Mouse (Mus musculus) R1 (cell line): ENCODE results near the gene Vti1a.

Source experiments
- DNase-seq: peaks from one replicate; pipeline ENCODE4 v3.0.0-alpha.2; 2018; ENCODE audit warnings: low read depth, low spot score

Vti1a gene

GRCm38 (mm10) chr19:55316109-55316714, at the start of gene Vti1a:
Gene Vti1a (plus strand): TSS chr19:55316295.
- DNase-seq = peak; percentile 95

GRCm38 (mm10) chr19:55266786-55267185, 49.3 kb upstream of the Vti1a start:
- no peak for DNase-seq

DNA sequence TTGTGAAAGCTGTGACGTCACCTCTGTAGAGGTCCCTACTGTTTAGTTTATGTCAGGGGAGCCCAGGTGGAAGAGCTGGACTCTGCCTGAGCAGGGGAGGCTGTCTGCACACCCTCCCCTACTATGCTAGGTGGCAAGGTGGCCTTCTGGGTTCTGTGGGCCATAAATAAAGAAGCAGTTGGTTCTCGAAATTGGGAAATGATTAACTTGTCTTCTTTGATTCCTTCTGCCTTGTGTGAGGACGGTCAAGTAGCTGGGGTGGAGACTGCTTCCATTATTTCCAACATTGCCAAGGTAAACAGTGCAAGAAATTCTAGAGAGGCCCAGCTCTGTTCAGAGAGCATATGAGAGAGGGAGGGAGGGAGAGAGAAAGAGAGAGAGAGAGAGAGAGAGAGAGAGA, 47.9 kb upstream of the Vti1a start:
- DNase-seq = no peak

DNA sequence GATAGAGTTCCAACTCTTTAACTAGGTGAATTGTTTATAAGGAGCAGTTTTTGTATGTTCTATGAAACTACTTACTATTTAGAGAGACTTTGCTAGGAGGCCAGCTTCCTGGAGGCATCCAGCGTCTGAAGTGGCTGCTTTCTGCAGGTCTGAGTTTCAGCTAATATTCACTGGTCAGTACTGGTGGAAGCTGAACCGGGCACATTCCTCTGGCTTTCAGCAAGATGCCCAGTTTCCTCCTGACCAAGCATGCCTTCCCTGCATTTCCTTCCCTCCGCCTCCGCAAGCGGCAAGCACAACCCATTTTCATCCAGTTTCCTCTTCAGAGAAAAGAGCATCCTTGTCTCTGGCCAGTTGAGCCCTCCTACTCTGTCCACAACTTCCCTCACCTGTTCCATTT, 47.0 kb upstream of the Vti1a start:
- DNase-seq = no peak

DNA sequence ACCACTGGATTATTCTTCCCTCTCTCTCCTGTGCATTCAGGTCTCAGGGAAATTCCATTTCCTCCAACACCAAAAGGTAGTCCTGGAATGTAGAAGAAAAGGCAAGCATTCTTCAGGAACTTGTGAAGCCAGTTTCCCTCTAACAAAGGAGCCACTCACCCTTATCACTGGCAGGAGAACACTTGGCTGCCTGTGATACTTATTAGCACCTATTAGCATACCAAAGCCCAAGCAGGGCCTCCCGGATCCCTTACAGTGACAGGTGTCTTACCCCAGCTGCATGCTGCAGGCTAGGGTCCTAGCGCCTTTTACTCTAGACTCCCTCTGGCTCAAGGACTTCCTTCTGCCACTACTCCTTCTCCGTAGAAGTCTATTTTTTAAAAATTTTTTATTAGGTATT, 44.6 kb upstream of the Vti1a start:
- peak; percentile 96 for DNase-seq

GRCm38 (mm10) chr19:55273340-55273739, 42.8 kb upstream of the Vti1a start:
- no peak for DNase-seq

DNA sequence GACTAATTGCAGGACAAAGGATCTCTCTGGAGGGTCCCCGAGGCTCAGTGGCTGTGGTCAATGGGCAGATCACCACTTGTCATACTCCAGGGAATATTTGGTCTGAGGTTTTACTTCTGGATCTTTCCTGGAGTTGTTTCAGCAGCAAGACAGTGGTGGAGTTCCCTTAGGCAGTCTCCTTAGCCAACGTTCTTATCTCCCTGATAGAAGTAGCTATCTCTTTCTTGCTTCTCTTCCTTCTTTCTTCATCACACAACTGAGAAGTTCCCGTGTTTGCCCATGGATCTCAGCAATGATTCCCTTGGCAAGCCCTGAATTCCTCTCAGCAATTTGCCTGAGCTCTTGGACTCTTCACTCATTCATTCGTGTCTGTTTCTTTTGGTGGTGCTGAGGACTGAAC, 40.0 kb upstream of the Vti1a start:
- DNase-seq = no peak

DNA sequence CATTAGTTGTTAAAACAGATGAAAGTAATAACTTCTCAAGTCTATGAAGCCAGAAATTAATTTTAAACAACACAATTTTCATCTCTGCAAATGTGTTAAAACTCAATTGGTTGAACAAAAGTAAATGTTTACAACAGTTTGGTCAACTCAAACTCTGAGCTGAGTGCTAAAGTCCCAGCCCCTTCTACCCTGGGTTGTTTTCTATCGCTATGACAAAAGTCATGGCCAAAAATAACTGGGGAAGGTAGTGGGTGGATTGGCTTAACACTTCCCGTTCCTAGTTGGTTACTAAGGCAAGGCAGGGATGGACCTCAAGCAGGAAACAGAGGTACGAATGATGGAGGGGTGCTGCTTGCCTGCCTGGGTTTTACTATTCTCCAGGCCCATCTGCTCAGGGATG, 39.3 kb upstream of the Vti1a start:
- DNase-seq = no peak

GRCm38 (mm10) chr19:55284093-55284492, 32.0 kb upstream of the Vti1a start:
- DNase-seq = no peak

- DNase-seq = no peak
These were observed 30.1 kb upstream of the Vti1a start for GRCm38 (mm10) chr19:55286034-55286433.

- no peak for DNase-seq
These were observed 27.1 kb upstream of the Vti1a start for GRCm38 (mm10) chr19:55288974-55289373.

- DNase-seq = no peak
These were observed 25.3 kb upstream of the Vti1a start for GRCm38 (mm10) chr19:55290621-55291270.

DNA sequence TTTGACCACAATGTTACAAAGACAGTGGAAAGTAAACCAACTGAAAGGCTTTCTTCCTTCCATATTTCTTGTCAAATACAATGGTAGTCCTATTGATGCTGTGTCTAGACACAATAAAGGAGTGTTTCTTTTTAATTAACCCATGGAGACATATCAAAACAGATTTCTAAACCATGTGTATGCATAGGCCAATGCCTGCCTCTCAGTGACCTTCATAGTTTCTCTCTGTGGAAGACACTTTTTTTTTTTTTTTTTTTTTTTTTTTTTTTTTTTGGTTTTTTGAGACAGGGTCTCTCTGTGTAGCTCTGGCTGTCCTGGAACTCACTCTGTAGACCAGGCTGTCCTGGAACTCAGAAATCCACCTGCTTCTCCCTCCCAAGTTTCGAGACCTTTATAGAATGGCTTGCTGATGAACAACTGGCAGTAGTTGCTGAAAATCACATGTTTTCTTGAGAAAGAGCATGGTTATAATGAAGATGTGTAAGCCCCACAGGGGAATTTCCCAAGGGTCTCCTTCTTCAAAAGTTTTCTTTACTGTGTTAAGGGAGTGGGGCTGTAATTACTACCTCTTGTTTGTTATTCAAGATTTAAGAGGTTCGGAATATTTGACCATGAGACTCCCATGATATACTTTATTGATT, 23.8 kb upstream of the Vti1a start:
- no peak for DNase-seq

DNA sequence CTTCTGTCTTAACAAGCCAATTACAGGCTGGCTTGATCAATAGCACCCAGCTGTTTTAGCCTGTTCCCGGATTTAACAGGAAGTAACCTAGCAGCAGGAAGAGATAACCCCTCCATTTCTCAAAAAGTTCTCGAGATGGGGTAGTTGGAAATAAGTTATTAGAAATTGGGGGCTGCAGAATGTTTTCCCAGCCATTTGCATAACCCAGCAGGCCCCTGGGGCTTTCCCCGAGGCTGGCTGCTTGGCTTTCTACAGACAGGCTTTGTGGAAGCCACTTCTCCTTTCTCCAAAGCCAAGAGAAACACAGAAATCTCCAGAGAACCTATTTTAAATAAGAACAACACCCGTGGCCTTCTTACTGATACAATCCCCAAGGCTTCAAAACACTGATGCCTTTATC, 22.9 kb upstream of the Vti1a start:
- DNase-seq = no peak

- DNase-seq = no peak
These were observed 21.0 kb upstream of the Vti1a start for GRCm38 (mm10) chr19:55295075-55295474.

DNA sequence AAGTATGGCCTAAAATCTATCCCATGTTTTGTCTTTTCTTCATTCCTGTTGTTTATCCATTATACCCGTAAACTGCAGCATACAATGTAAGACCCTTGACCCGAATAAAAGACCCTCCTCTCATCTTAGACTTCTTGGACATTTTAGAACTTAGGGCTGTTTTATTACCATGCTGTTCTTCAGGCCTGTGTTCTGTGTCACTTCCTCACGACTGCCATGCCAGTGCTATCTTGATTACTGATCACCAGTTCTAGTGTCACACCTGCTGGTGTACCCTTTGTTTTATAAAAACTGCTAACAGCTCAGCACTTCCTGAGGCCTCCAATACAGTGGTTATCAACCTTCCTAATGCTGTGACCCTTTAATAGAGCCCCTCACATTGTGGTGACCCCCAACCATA, 20.5 kb upstream of the Vti1a start:
- no peak for DNase-seq

- no peak for DNase-seq
These were observed 19.8 kb upstream of the Vti1a start for GRCm38 (mm10) chr19:55296301-55296700.

- no peak for DNase-seq
These were observed 18.6 kb upstream of the Vti1a start for GRCm38 (mm10) chr19:55297489-55297888.

DNA sequence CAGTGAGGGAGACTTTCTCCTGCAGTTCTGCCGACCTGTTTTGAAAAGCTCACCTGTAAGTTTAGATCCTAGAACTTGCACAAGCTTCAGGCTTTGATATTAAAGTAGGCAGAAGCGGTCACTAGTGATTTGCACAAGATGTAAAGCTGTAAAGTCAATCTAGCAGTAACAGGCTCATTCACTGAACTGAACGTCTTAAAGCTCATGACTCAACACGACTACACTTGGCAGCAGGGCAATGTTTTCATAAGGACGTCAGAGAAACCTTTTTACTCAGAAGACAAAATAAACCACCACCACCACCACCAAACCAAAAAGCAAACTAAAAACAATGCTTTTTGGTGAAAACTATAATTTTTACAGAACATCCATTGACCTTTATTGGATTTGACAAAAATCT, 18.1 kb upstream of the Vti1a start:
- DNase-seq = no peak

DNA sequence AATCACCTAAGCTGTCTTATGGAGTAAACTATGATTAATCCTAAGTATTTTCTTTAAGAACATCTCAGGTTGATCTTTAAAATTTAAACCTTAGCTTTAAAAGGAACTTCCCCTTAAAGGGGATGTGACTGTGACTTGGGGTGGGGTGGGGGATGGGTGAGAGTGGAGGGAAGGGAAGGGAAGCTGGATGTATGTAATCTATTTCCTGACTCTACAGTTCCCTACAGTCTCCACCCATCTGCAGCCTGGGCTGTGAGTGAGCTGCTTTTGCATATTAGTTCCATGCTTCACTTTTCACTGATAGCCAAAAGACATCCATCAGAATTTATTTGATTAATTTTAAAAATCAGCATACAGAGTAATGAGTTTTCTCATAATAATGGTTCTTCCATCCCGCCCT, 16.7 kb upstream of the Vti1a start:
- DNase-seq = no peak

DNA sequence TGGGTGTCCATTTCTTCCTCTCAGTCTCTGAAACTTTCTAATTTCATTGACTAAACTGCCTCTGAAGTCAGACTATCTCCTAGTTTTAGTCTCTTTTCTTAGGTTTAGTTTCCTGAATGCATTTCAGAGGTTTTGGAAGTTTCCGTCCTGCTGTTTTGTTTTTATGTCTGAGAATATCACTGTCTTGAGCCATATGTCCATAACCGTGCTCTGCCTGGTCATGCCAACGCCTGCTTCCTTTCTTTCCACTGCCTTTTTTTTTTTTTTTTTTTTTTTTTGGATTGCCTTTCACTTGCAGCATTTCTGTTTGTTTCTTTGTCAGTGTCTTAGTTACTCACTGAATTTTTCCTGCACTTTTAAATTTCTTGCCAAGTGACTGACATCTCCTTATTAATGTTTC, 15.6 kb upstream of the Vti1a start:
- no peak for DNase-seq

GRCm38 (mm10) chr19:55305024-55305423, 11.1 kb upstream of the Vti1a start:
- peak; percentile 14 for DNase-seq

GRCm38 (mm10) chr19:55311874-55312273, 4.2 kb upstream of the Vti1a start:
- DNase-seq = no peak
